Mouse (Mus musculus) liver, adult 2 months (tissue): ENCODE measurements around the gene Dyrk3.

Experiments
- CTCF ChIP-seq: fragments of 200-500 bp; IDR thresholded peaks from 2 replicates; pipeline ENCODE4 v1.5.1; 2011; ENCODE audit warnings: low read depth, low read length, control low read depth
- POLR2A ChIP-seq: fragments of 200-500 bp; IDR thresholded peaks from 2 replicates; pipeline ENCODE4 v1.6.1; 2011; ENCODE audit warnings: low read length, control low read depth; ENCODE audit not compliant: insufficient read depth; ENCODE audit errors: extremely low read depth

GRCm38 (mm10) chr1:131119026-131119425 is 19.1 kb downstream of the Dyrk3 start:
- TF ChIP-seq CTCF = peak; percentile 74
- TF ChIP-seq POLR2A = no peak
